Mouse (Mus musculus) layer of hippocampus, adult 9-10 months (tissue): Measurements from ENCODE around the gene Ctse.
A peak's percentile ranks its signal among the peaks of the same experiment; 100 is the strongest.
"Not testable (repeated sequence)": the region's sequence is repeated elsewhere in the genome, so short reads cannot be mapped to it uniquely, and the experiment has no call there.

Experiments used
- DNase-seq: peaks from one replicate; pipeline ENCODE4 v3.0.0; 2022; ENCODE audit warnings: low spot score

Gene Ctse

GRCm38 (mm10) chr1:131637791-131638540, at the start of gene Ctse:
TSS of gene Ctse (plus strand) at chr1:131638306.
- no peak for DNase-seq

GRCm38 (mm10) chr1:131598905-131599304, 39.2 kb upstream of the Ctse start, which contains the start of gene Avpr1b:
TSS of gene Avpr1b (plus strand) at chr1:131599239.
- DNase-seq: no peak

GRCm38 (mm10) chr1:131600314-131600713, 37.8 kb upstream of the Ctse start:
- DNase-seq: no peak

GRCm38 (mm10) chr1:131606719-131607118, 31.4 kb upstream of the Ctse start:
- DNase-seq: no peak

GRCm38 (mm10) chr1:131612556-131613155, 25.4 kb upstream of the Ctse start:
- DNase-seq: no peak

GRCm38 (mm10) chr1:131613361-131614133, 24.6 kb upstream of the Ctse start:
- peak; percentile 39 for DNase-seq

GRCm38 (mm10) chr1:131614641-131615040, 23.5 kb upstream of the Ctse start:
- no peak for DNase-seq

- no peak for DNase-seq
These were observed 22.0 kb upstream of the Ctse start for GRCm38 (mm10) chr1:131616131-131616530.

GRCm38 (mm10) chr1:131616546-131617220, 21.4 kb upstream of the Ctse start:
- no peak for DNase-seq

- DNase-seq: no peak
These were observed 19.5 kb upstream of the Ctse start for GRCm38 (mm10) chr1:131618576-131618975.

GRCm38 (mm10) chr1:131619348-131619747, 18.8 kb upstream of the Ctse start:
- DNase-seq: no peak

GRCm38 (mm10) chr1:131623644-131624043, 14.5 kb upstream of the Ctse start:
- DNase-seq: no peak

GRCm38 (mm10) chr1:131624175-131624835, 13.8 kb upstream of the Ctse start:
- no peak for DNase-seq

- DNase-seq: no peak
These were observed 11.9 kb upstream of the Ctse start for GRCm38 (mm10) chr1:131626200-131626599.

GRCm38 (mm10) chr1:131632216-131632615, 5.9 kb upstream of the Ctse start:
- DNase-seq: not testable (repeated sequence)

- DNase-seq: no peak
These were observed 3.6 kb upstream of the Ctse start for GRCm38 (mm10) chr1:131634495-131634894.

- DNase-seq: no peak
These were observed 675 bp downstream of the Ctse start for GRCm38 (mm10) chr1:131638541-131639421.

- DNase-seq: no peak
These were observed 2.0 kb downstream of the Ctse start for GRCm38 (mm10) chr1:131640062-131640461.

- DNase-seq: no peak
These were observed 3.5 kb downstream of the Ctse start for GRCm38 (mm10) chr1:131641565-131641964.

- DNase-seq: no peak
These were observed 4.1 kb downstream of the Ctse start for GRCm38 (mm10) chr1:131642251-131642650.
